Mouse (Mus musculus) limb, embryonic 12.5 days (tissue): ENCODE results near the gene Emp1. TPM values are rescaled to one million over a fixed set of nuclear protein-coding genes. Genes with fewer than 3 reads are reported as not detected.

ENCODE experiments used
- ATAC-seq: fragments of 200-750 bp; cut with Nextera tagmentation; 2 replicates; pipeline ENCODE4 v1.8.0; 2017; ENCODE audit warnings: low read depth, moderate TSS enrichment; ENCODE audit not compliant: insufficient number of reproducible peaks, insufficient read depth, low FRiP score, low TSS enrichment
- H3K27ac ChIP-seq: fragments of 300-500 bp; sonication (generic); 2 replicates; pipeline ENCODE4 v1.5.1; 2016; ENCODE audit warnings: mild to moderate bottlenecking, moderate library complexity
- H3K27me3 ChIP-seq: fragments of 300-500 bp; sonication (generic); 2 replicates; pipeline ENCODE4 v1.6.1; 2016; ENCODE audit warnings: mild to moderate bottlenecking, moderate library complexity
- H3K36me3 ChIP-seq: fragments of 300-500 bp; sonication (generic); 2 replicates; pipeline ENCODE4 v1.6.1; 2016; ENCODE audit warnings: mild to moderate bottlenecking, moderate library complexity
- H3K4me1 ChIP-seq: fragments of 300-500 bp; sonication (generic); replicated peaks from 2 replicates; pipeline ENCODE4 v1.6.1; 2016
- H3K4me2 ChIP-seq: fragments of 300-500 bp; sonication (generic); 2 replicates; pipeline ENCODE4 v1.6.1; 2016; ENCODE audit warnings: mild to moderate bottlenecking, moderate library complexity
- H3K4me3 ChIP-seq: fragments of 300-500 bp; sonication (generic); replicated peaks from 2 replicates; pipeline ENCODE4 v1.5.1; 2016; ENCODE audit warnings: mild to moderate bottlenecking
- H3K9ac ChIP-seq: fragments of 300-500 bp; sonication (generic); replicated peaks from 2 replicates; pipeline ENCODE4 v1.6.1; 2016; ENCODE audit warnings: mild to moderate bottlenecking, moderate library complexity
- H3K9me3 ChIP-seq: fragments of 300-500 bp; sonication (generic); 2 replicates; pipeline ENCODE4 v1.6.1; 2016; ENCODE audit warnings: mild to moderate bottlenecking, moderate library complexity
- WGBS: fragments of 180-500 bp; shearing (Covaris S2); methylation state at CpG from one replicate; pipeline ENCODE4 v1.1.7; 2016; 5-methylcytosine and 5-hydroxymethylcytosine counted together
- polyA plus RNA-seq: library from polyadenylated mRNA; unstranded; fragments of >200 nt; fragmentation: Nextera tagmentation; extraction: Ambion mirVana; gene quantifications from 2 replicates; pipeline ENCODE4 v1.2.1, GENCODE M21; 2016

The Emp1 gene
- polyA plus RNA-seq, 1 experiment from 2014 or later, result 38.0 TPM

DNA sequence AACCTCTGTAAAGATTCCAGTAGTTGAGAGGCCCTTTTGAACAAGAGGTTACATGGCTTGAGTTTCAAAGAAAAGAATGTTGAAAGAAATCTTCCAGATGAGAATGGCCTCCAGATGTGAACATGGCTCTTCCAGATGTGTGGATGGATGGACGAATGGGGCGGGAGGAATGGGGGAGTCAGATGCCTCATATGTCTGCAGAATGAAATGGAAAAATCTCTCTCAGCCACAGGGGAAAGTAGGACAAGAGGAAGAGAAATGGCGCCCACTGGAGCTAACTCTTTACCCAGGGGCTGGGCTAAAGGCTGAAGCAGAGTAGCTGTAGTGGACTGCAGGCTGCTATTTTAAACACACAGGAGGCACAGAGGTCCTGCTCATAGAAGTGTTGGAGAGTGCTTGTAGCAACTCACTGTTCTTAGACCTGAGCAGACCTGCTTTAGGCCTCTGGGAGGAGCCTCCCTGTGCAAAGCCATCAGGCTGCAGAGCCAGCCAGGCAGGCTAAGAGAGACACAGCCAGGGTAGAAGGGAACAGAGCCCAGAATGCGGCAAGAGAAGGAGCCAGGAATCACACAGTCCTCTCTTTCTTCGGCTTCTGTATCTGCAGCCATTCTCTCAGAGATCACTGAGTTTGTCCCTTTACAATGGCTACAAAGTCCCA lies 28.2 kb upstream of the Emp1 start:
- no peak overlapping the region for H3K4me2 ChIP-seq

DNA sequence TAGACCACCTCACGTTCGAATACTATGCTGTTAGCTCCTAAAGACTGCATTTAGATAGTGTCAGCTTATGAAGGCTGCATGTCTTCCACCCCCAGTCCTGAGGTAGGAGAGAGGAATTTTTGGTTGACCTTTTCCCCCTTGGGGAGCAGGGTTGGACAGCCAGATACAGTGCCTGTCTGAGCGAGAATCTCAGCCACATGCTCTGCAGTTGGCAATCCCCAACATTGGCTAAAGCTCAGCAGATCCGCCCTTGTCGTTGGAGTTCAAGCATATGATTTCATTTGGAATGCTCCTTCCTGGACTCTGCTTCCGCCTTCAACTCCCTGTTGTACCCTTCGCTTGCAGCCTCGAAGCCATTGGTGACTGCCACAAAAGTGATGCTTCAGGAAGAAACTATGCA lies 26.0 kb upstream of the Emp1 start:
- Histone ChIP-seq H3K9ac (no peak overlapping the region), H3K27ac (no peak overlapping the region), H3K36me3 (no peaks in the 10 kb centered on the region), H3K4me1 (peaks cover 28% of the 10 kb centered on the region), H3K27me3 (no peaks in the 10 kb centered on the region), H3K4me2 (no peak overlapping the region), H3K4me3 (no peak overlapping the region), H3K9me3 (no peaks in the 10 kb centered on the region)
- no peak for ATAC-seq
- 94% methylated on average over 8 of the region's 8 CpGs for WGBS

More for the DNA sequence above, 28.2 kb upstream of the Emp1 start:
- peak overlapping the region; percentile 93 for H3K27ac ChIP-seq
- H3K9ac ChIP-seq, result no peak overlapping the region
- H3K36me3 ChIP-seq, result no peaks in the 10 kb centered on the region
- no peaks in the 10 kb centered on the region for H3K9me3 ChIP-seq
- WGBS, result 42% methylated on average over 5 of the region's 5 CpGs
- H3K4me1 ChIP-seq, result peaks cover 28% of the 10 kb centered on the region
- no peaks in the 10 kb centered on the region for H3K27me3 ChIP-seq
- H3K4me3 ChIP-seq, result no peak overlapping the region
- peak; percentile 56; the same call in 1 of the 2 replicates for ATAC-seq

DNA sequence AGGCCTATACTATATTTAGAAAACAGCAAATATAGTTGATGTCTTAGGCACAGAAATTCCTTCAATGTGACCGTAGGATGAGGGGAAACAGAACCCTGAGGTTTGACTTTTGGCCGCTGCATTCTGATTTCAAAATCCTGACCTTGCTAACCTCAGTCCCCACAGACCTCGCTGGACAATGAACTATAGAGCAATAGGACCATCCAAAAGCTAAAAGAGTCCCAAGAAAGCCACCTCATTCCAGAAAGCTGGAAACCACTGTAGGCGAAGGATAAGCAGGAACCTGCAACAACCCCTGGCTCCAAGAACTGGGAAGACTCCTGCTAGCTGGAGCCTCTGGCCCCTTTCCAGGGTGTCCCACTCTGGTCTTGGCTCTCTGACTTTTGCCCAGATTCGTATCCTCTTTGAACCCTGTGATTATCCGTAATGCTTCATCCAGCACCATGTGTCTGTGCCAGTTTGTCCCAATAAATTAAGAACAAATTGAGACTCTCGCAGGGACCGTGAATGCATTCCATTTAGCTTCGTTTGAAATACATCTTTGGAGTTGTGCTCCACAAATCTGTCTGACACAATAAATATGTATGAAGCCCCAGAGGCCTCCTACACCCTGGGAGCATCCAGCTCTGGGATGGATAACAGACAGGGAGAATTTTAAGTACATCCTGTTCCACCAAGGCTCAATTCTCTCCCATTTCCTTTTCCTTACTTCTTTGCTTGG lies 21.8 kb upstream of the Emp1 start:
- no peak overlapping the region for H3K4me3 ChIP-seq
- 76% methylated on average over 9 of the region's 9 CpGs for WGBS
- no peak for ATAC-seq
- no peak overlapping the region for H3K9ac ChIP-seq
- H3K36me3 ChIP-seq, result no peaks in the 10 kb centered on the region
- peak overlapping the region; percentile 17; the same call in 1 of the 2 replicates for H3K27ac ChIP-seq
- H3K4me2 ChIP-seq, result no peak overlapping the region
- no peaks in the 10 kb centered on the region; the same call in 1 of the 2 replicates for H3K4me1 ChIP-seq
- H3K9me3 ChIP-seq, result no peaks in the 10 kb centered on the region
- no peaks in the 10 kb centered on the region for H3K27me3 ChIP-seq

DNA sequence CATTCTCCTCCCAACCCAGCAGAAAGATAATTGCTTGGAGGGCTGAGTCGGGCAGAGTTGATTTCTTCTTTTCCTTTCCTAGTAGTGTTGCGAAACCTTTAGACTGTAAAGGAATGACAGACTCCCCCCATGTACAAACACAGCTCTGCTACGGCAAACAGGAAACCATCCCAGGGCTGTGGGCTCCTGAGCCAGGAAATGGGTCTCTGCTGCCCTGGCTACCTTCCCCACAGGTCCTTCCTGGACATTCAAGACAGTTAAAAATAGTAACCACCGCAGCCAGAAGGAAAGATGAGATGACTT lies 21.3 kb upstream of the Emp1 start:
- Histone ChIP-seq H3K4me3 (no peak overlapping the region), H3K4me2 (no peak overlapping the region), H3K27ac (0 out of 2 replicates have a peak overlapping the region, but pooled peaks have one; percentile 17), H3K9me3 (no peaks in the 10 kb centered on the region), H3K9ac (no peak overlapping the region), H3K36me3 (no peaks in the 10 kb centered on the region), H3K4me1 (no peaks in the 10 kb centered on the region; the same call in 1 of the 2 replicates), H3K27me3 (no peaks in the 10 kb centered on the region)
- no peak for ATAC-seq
- WGBS, result 64% methylated on average over 4 of the region's 4 CpGs

DNA sequence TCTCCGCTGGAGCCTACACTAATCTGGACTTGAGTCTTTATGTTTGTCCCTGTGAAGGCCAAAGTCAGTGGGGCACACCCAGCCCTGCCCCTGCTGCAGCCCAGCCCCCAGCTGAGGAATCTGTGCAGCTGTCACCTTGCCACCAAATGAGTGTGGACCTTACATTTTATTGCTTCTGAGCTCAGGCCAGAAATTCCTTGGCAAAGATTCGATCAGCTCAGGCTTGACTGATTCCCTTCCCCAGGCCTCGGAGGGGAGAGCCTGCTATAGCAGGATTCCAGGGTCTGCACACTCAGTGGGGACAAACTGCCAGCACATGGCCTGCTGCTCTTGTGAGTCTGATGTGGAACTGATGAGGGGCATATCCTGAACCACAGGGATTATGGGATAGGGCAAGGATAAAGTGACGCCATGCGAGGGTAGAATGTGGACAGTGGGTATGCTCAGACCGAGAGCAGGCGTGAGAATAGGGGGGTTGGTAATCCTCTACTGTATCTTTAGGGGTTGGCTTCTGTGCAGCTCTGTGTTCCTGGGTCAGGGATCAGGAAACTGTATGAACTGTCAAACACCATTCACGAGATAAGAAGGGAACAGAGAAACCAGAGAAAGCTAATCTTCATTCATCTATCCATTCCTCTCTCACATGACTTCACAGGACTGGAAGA lies 10.6 kb upstream of the Emp1 start:
- 59% methylated on average over 8 of the region's 8 CpGs for WGBS
- Histone ChIP-seq H3K27ac (peak overlapping the region; percentile 74), H3K4me1 (peaks cover 13% of the 10 kb centered on the region)

DNA sequence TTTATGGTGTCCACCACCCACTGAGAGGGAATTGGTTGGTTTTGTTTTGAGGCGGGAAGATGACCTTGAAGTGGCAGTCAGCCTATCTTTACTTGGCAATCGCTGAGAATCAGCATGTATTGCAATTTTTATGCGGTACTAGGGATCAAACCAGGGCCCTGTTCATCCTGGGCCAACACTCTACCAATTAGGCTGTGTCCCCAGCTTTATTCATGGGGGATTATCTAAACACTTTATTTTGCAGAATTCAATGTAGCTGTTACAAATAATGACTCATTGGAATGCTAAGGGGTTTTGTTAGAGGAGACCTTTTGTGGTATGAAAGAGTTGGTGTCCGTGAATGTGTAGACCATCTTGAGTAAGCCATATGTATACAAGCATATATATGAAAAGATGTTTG lies 9.8 kb upstream of the Emp1 start:
- ATAC-seq, result no peak
- no peak overlapping the region for H3K9ac ChIP-seq
- no peaks in the 10 kb centered on the region for H3K27me3 ChIP-seq
- H3K4me3 ChIP-seq, result no peak overlapping the region
- no peak overlapping the region for H3K27ac ChIP-seq
- H3K4me2 ChIP-seq, result no peak overlapping the region
- peaks cover 13% of the 10 kb centered on the region for H3K4me1 ChIP-seq
- no peaks in the 10 kb centered on the region for H3K36me3 ChIP-seq
- no peaks in the 10 kb centered on the region for H3K9me3 ChIP-seq
- 93% methylated on average over 4 of the region's 4 CpGs for WGBS

More for the DNA sequence above, 10.6 kb upstream of the Emp1 start:
- H3K36me3 ChIP-seq, result no peaks in the 10 kb centered on the region
- no peak overlapping the region for H3K4me3 ChIP-seq
- H3K4me2 ChIP-seq, result no peak overlapping the region
- peak; percentile 78 for ATAC-seq
- H3K9ac ChIP-seq, result no peak overlapping the region
- H3K9me3 ChIP-seq, result no peaks in the 10 kb centered on the region
- H3K27me3 ChIP-seq, result no peaks in the 10 kb centered on the region

DNA sequence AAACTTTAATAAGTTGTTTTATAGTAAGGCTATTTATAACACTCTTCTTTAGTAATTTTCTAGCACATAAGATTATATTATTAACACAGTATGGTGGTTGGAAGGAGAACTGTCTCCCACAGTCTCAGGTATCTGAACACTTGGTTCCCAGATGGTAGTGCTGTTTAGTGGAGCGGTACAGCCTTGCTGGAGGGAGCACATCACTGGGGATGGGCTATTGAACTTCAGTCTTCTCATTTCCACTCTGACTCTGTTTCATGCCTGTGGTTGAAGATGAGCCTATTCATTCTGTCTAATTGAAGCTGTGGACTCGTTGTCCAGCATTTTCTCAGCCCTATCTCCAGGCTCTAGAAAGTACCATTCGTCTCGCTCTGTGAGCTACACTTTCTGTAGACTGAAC lies 7.4 kb upstream of the Emp1 start:
- 89% methylated on average over 4 of the region's 4 CpGs for WGBS
- Histone ChIP-seq H3K27ac (no peak overlapping the region), H3K36me3 (no peaks in the 10 kb centered on the region), H3K4me3 (no peak overlapping the region), H3K9me3 (no peaks in the 10 kb centered on the region), H3K9ac (no peak overlapping the region), H3K4me2 (no peak overlapping the region), H3K27me3 (no peaks in the 10 kb centered on the region), H3K4me1 (peaks cover 22% of the 10 kb centered on the region)
- ATAC-seq, result no peak

DNA sequence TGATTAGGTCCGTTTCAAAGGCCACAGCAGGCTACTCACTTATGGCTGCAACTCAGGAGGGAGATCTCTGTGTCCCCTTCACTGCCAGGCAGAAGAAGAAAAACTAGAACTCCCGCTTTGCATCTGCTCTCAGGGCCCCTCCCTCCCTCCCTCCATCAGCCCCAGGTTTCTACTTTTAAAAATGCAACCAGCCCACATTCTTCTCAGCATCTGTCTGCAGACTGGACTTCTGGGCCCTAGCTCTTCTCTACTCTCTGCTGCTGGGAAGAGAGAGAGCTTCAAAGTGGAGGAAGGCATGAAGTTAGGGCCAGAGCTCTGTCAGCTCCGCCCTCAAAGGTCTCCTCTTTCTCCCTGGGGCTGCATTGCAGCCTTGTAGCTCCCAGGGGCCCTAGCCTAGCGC lies 2.0 kb upstream of the Emp1 start:
- no peak overlapping the region for H3K4me3 ChIP-seq
- H3K9me3 ChIP-seq, result no peaks in the 10 kb centered on the region
- no peak for ATAC-seq
- H3K36me3 ChIP-seq, result no peaks in the 10 kb centered on the region
- 30% methylated on average over 4 of the region's 4 CpGs for WGBS
- peak overlapping the region; percentile 80 for H3K27ac ChIP-seq
- no peak overlapping the region for H3K9ac ChIP-seq
- H3K27me3 ChIP-seq, result no peaks in the 10 kb centered on the region
- peaks cover 46% of the 10 kb centered on the region for H3K4me1 ChIP-seq
- no peak overlapping the region for H3K4me2 ChIP-seq

DNA sequence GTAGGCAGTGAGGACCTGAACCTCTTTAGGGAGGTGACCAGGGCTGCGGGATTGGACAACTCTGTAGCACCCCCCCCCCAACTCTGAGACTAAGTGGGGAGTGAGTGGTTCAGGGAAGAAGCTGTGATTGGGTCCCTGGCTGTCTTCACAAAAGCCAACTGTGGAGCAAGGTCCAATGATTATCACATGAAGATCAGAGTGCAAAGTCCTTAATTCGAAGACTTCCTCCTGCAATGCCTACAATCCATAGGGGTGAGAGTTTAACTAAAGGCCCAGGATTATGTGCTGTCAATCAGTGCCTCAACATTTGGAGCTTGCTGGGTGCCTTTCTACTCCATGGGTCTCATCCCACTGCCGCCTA lies 267 bp upstream of the Emp1 start:
- no peaks in the 10 kb centered on the region for H3K9me3 ChIP-seq
- H3K9ac ChIP-seq, result no peak overlapping the region
- H3K4me3 ChIP-seq, result 0 out of 2 replicates have a peak overlapping the region, but pooled peaks have one; percentile 37
- no peaks in the 10 kb centered on the region for H3K27me3 ChIP-seq
- H3K4me2 ChIP-seq, result peak overlapping the region; percentile 51; the same call in 1 of the 2 replicates
- 76% methylated on average over 3 of the region's 3 CpGs for WGBS
- H3K27ac ChIP-seq, result peak overlapping the region; percentile 94
- H3K4me1 ChIP-seq, result peaks cover 47% of the 10 kb centered on the region
- 0 out of 2 replicates have a peak, but pooled peaks have one; percentile 7 for ATAC-seq
- H3K36me3 ChIP-seq, result no peaks in the 10 kb centered on the region

DNA sequence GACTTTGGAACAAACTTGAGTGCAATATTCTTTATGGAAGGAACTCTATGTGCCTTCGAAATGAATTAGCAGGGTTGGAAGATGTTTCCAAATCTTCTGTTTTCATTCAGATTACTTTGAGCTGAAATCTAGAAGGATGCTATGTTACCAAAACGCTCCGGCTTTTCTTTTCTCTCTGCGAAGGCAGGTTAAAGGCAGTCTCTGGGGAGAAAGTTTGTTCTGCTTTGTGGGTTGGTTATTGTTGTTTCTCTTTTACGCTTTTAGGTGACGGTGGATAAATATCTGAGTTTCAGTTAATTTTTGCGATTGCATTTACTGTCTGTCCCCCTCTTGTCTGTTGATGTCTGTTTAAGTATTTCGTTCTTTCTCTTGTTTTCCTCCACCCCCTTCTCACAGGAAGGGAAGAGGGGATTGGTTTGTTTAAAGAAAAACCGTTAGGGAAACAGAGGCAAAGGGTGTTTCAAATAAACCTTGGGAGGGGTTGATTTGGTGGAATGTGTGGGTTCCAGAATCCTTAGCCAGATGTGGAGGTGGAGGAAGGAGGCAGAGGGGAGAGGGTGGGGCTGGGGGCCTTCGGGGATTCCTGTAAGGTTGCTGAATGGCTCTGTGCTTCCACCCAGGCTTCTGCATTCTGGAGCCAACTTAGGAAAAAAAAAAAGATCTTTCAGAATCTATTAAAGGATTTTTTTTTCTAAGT lies 1.1 kb downstream of the Emp1 start:
- no peak for ATAC-seq
- peaks cover 58% of the 10 kb centered on the region for H3K4me1 ChIP-seq
- H3K4me2 ChIP-seq, result peak overlapping the region; percentile 51
- 51% methylated on average over 10 of the region's 10 CpGs for WGBS
- H3K36me3 ChIP-seq, result no peaks in the 10 kb centered on the region
- no peaks in the 10 kb centered on the region for H3K9me3 ChIP-seq
- H3K9ac ChIP-seq, result peak overlapping the region; percentile 44
- peak overlapping the region; percentile 94 for H3K27ac ChIP-seq
- no peaks in the 10 kb centered on the region for H3K27me3 ChIP-seq
- H3K4me3 ChIP-seq, result peak overlapping the region; percentile 37
